Mouse (Mus musculus) Muller cell, postnatal 12 days (primary cell): ENCODE measurements at regions not wholly inside any gene's neighbourhood (a gene's known extent, or its start where the extent isn't known, plus 50 kb on each side); places are given as distances from the start of the nearest gene placed in this dataset.
A peak's percentile ranks its signal among the peaks of the same experiment; 100 is the strongest.

Experiments
- DNase-seq: peaks from one replicate; pipeline ENCODE4 v3.0.0-alpha.2; 2015; ENCODE audit errors: inconsistent ontology term

- DNase-seq = no peak
Measured at GRCm38 (mm10) chr7:70972023-70972400, 379.3 kb downstream of the Gm10295 start.

GRCm38 (mm10) chr7:70971323-70972022 lies 379.8 kb downstream of the Gm10295 start:
- DNase-seq = no peak

- DNase-seq = peak; percentile 42
Measured at GRCm38 (mm10) chr7:70952318-70952959, 398.8 kb downstream of the Gm10295 start.

DNA sequence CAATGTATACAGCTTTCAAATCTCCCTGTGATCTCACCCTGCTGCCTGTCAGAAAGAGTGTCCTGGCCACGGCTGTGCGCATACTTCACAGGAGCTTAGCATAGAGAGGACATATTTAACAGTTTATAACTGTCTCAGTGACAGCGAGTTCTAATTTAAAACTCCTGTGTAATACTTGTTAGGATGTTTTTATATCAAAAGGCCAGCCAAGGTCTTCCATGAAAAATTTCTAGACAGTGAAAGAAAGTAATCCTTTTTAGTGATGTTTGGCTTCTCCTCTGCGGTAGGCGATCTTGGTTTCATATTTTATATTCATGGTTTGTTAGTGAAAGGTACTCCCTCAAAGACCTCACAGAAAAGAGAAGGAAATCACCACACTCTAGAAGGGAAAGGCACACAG lies 403.0 kb downstream of the Gm10295 start:
- no peak for DNase-seq

- DNase-seq = no peak
Measured at GRCm38 (mm10) chr7:70946260-70946659, 405.0 kb downstream of the Gm10295 start.

DNA sequence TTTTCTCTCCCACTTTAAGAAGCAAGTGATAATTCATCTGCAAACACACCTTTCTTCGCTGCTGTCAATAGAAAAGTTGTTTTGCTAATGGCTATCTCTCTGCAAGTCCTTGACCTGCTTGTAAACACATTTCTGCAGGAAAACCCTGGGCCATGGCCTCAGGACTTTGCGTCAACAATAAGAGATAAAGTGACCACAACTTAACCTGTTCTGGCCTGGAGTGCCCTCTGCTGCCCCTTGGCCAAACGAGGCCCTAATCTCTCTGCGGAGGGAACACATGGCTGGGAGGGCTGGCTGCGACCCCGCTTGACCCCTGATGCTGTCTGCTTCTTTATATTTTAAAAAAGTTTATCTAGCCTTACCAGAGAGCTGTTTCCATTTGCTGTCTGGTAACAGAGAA lies 420.4 kb downstream of the Gm10295 start:
- DNase-seq = no peak

DNA sequence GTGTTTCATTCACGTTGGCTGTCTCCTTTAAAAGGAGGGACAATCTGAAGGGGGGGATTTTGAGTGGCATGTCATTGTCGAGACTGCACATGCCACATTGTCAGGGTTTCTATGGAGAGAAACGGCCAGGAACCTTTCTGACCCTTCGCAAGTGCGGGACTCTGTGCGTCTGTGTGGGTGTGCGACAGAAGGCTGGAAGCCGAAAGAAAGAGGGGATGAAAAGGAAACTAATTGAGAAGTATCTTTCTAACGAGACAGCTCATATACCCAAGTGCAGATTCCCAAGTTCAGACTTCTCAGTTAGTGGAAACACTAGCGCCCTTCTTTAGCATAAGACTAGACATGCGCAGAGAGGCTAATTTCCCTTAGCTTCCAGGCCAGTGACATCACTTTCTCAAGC lies 421.4 kb downstream of the Gm10295 start:
- DNase-seq = peak; percentile 53

DNA sequence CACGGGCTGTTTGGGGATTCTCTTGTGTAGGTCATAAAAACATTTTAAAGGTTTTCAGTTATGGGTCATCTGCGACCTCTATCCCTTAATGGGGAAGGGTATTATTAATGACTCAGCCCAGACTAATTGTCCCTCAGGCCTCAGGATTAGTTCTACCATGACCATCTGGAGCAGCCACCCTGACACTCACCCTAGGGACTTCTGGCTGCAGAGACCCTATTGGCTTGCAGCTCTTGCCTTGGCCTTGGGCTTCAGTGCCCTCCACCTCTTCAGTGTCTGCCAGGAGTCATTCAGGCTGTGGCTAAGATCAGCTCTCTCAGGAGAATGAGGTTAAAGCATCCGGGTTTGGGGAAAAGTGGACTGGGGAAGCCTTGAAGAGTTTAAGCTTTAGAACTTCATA lies 423.3 kb downstream of the Gm10295 start:
- DNase-seq = no peak

- DNase-seq = no peak
Measured at GRCm38 (mm10) chr7:70917016-70917415, 434.3 kb downstream of the Gm10295 start.

DNA sequence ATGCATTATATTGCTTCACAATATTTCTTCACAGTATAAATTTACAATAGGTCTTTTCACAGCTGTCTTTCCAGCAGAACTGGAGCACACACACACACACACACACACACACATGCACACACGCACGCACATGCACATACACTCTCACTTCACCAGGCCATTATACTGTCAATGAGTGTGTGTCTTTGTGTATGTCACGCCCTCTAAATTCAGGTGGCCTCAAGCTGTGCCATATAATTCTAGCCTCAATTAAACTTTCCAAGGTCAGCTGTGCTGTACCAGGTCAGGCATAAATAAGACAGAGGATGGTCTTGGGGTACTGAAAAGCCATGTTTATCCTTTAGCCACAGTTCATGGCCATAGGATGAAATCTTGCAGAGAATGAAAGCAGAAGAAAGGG lies 442.4 kb downstream of the Gm10295 start:
- no peak for DNase-seq

GRCm38 (mm10) chr7:70891700-70892099 lies 459.6 kb downstream of the Gm10295 start:
- DNase-seq = no peak

DNA sequence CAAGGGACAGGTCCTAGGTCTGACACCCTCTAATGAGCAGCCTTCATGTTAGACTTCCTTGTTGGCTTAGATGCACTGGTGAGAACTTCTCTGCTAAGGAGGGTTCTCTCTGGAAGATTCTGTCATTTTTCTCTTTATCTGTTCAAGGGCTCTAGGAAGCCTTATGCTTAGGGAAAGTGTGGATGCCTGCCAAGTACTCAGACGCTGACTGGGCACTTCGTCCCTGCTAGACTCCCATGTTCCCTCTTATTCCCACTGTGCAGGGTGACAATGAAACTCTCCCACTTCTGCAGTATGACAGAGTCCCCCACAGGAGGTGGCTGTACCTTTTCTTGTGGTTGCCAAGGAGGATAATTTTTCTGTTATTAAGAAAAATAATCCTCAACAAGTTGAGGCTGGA lies 470.8 kb downstream of the Gm10295 start:
- no peak for DNase-seq

- no peak for DNase-seq
Measured at GRCm38 (mm10) chr7:70874393-70874792, 476.9 kb downstream of the Gm10295 start.

- DNase-seq = peak; percentile 33
Measured at GRCm38 (mm10) chr7:70870841-70871534, 480.3 kb downstream of the Gm10295 start.

GRCm38 (mm10) chr7:70869125-70869524 lies 482.2 kb downstream of the Gm10295 start:
- no peak for DNase-seq

GRCm38 (mm10) chr7:70859957-70860356 lies 491.3 kb downstream of the Gm10295 start:
- no peak for DNase-seq

DNA sequence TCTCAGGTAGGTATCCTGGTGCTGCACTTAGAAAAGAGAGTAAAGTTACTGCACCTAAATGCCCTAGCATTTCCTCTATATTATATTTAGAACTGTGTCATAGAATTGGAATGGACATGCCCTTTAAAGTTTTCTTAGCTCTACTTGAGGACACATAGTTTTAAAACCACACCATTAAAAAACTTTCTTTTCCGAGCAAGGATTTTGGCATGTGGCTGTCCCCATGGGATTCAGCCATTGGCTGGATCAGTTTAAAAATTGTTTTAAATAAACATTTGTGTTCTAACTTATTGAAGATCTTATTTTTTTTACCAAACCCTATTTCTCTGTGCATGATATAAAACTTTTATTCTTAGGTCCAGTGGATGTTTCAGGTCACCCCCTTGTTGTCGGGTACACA lies 484.2 kb upstream of the Nr2f2 start:
- no peak for DNase-seq

DNA sequence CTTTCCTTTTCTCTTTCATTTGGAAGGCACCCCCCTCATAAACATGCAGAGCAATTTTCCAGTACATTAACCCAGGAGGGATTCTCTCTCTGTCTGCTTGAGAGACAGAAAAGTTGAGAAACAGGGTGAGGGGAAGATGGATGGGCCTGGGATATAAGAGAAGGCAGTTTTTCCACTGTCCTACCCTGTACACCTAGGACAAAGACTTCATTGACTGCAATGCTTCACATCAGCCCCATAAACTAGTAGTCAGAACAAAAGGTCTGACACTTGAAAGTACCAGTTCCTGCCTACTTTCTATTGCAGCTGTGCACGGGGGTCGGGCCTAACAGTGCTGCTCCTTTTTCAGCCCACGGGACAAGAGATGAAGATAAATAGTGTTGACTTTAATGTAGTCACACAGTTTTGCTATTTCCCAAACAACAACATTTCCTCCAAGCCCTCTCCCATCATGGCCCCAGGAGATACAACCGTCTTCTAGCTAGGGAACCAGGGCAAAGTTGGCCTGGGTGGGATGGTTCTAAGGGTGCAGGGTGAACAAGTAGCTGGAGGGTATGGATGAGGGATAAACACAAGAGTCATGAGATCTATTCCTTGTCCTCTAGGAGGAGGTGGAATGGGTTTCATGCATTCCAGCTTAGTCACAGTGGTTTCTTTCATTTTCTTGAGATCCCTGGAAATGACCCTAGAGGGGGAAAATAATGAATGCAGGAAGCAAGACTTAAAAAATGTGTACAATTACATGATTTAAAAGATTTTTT lies 481.7 kb upstream of the Nr2f2 start:
- DNase-seq = no peak

GRCm38 (mm10) chr7:70847450-70847993 lies 481.0 kb upstream of the Nr2f2 start:
- no peak for DNase-seq

DNA sequence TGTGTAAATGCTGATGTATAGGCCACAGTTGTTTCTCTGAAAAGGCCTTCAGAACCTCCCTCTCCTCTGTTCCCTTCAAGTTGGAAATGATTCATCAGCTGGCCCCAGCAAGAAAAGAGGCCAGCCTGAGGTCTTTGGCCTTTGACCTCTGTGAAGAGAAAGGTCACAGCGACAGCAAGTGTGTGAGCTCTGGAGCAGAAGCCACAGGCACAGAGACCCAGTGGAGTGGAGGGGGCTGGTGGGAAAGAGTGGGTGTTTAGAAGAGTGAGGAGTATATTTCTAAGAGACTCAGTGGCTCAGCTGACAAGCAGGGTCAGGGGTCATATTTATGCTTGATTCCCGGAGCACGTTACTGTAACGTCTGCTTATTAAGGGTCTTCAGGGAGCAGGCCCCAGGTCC lies 479.5 kb upstream of the Nr2f2 start:
- DNase-seq = no peak

GRCm38 (mm10) chr7:70840142-70840541 lies 473.6 kb upstream of the Nr2f2 start:
- DNase-seq = no peak

DNA sequence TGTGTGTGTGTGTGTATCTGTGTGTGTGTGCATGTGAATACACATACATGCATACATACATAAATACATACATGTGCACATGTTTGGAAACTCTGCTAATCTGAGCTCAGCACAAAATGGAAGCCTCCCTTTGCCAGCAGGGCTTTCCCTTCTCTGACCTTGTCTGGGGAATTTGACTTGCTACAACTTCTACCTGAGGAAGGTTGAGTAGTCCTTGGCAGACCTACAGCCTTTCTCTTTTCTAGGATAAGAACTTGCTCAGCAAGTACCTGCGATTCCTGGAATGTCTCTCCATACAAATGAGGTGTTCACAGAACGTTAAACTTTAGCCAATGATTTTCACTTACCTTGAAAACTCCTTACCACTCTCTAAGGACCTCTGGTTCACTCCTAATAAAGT lies 472.7 kb upstream of the Nr2f2 start:
- DNase-seq = no peak
